Mouse (Mus musculus) erythroblast, adult 5-6 weeks (primary cell): ENCODE measurements around the gene Tbata. TPM values are rescaled to one million over a fixed set of nuclear protein-coding genes. Genes with fewer than 3 reads are reported as not detected.

Source experiments
- total RNA-seq, 2 experiments: library from RNA; stranded (forward) in 1 of 2; stranded (reverse) in 1 of 2; fragments of 150-400 nt in 1 of 2; fragments of 200-764, 138-1000 nt in 1 of 2; gene quantifications; 2 replicates each; pipeline versions ENCODE4 v1.2.3 to v1.2.4; 2015 to 2017; ENCODE audit warnings: low replicate concordance in 2 of 2

Gene Tbata
- total RNA-seq, 2 experiments from 2014 or later, result not detected

Other genes starting within 250 kb of the Tbata start
- 1.7 TPM in 1 of 2 replicates, not detected in the other for gene Pcbd1, start 82.6 kb upstream of the Tbata start, total RNA-seq (2015; ENCODE audit: low replicate concordance)
- not detected in 2 replicates for gene Pcbd1, start 82.6 kb upstream of the Tbata start, total RNA-seq (2017; ENCODE audit: low replicate concordance)
- 7.1 and 26.1 TPM in 2 replicates for gene Sgpl1, start 24.3 kb upstream of the Tbata start, total RNA-seq (2015; ENCODE audit: low replicate concordance)
- gene Sgpl1, start 24.3 kb upstream of the Tbata start, total RNA-seq (2017; ENCODE audit: low replicate concordance), result 14.6 and 18.1 TPM in 2 replicates
- 0.21 TPM in 1 of 2 replicates, not detected in the other for gene Adamts14, start 101.5 kb downstream of the Tbata start, total RNA-seq (2015; ENCODE audit: low replicate concordance)
- gene Adamts14, start 101.5 kb downstream of the Tbata start, total RNA-seq (2017; ENCODE audit: low replicate concordance), result not detected in 2 replicates
- gene Prf1, start 125.9 kb downstream of the Tbata start, total RNA-seq (2015; ENCODE audit: low replicate concordance), result not detected in 2 replicates
- gene Prf1, start 125.9 kb downstream of the Tbata start, total RNA-seq (2017; ENCODE audit: low replicate concordance), result not detected in 2 replicates
- not detected in 2 replicates for gene Pald1, start 211.6 kb downstream of the Tbata start, total RNA-seq (2015; ENCODE audit: low replicate concordance)
- not detected in 2 replicates for gene Pald1, start 211.6 kb downstream of the Tbata start, total RNA-seq (2017; ENCODE audit: low replicate concordance)
- not detected in 2 replicates for gene Nodal, start 246.0 kb downstream of the Tbata start, total RNA-seq (2015; ENCODE audit: low replicate concordance)
- gene Nodal, start 246.0 kb downstream of the Tbata start, total RNA-seq (2017; ENCODE audit: low replicate concordance), result not detected in 2 replicates